Mouse (Mus musculus) adrenal gland, adult 8-10 months (tissue): ENCODE measurements around the gene Dok5. TPM values are rescaled to one million over a fixed set of nuclear protein-coding genes. Genes with fewer than 3 reads are reported as not detected.
A peak's percentile ranks its signal among the peaks of the same experiment; 100 is the strongest.

ENCODE experiments used
- DNase-seq: peaks from one replicate; pipeline ENCODE4 v3.0.0; 2022
- total RNA-seq, 4 experiments: library from RNA; stranded (reverse); gene quantifications; 2 replicates each; pipeline ENCODE4 v1.2.4; 2022

Dok5 gene
- total RNA-seq, 4 experiments from 2014 or later, result 0.25 to 0.84 (median 0.62) TPM

GRCm38 (mm10) chr2:170738891-170739290, 7.3 kb downstream of the Dok5 start:
- no peak for DNase-seq

DNA sequence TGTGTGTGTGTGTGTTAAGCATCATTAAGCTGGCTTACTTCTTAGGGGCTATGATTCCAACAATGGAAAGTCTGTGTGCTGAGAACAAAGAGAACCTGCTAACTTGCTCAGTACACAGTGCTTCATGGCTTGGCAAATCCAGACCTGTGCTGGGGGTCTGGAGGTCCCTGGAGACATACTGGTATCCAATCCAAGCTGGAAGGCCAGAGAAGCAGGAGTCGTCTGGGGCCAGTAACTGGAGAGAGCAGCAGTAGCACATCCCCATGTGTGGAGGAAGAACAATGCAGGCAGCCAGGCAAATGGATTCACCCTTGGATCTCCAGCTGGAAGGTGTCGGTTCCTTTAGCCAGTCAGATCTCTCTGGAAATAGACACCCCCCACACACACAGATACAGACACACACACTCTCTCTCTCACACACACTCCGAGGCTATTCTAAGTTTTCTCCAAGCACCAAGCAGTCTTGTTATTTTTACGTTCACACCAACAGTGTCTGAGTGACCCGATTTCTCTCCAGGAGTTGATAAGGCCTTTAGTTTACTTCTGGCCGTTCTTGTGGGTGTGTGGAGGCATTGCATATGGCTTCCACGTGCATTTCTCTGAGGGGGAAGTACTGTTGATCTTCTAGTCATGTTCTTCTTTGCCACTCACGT, 8.2 kb downstream of the Dok5 start:
- no peak for DNase-seq

DNA sequence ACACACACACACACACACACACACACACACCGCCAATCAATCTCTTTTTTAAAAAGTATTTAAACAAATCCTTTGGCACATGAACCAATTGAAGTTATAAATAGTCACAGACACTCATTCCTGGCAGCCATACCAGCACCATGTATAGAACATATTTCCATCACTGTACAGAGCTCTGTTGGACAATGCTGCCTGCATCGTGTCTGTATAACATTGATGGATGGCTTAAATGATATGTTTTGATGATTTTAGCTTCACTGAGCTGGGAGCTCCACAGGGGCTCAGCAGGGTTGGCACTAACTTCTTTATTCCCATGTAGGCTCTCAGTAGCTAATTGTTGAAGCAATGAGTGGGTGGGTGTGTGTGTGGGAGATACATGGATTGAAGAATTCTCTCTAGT, 11.9 kb downstream of the Dok5 start:
- no peak for DNase-seq

DNA sequence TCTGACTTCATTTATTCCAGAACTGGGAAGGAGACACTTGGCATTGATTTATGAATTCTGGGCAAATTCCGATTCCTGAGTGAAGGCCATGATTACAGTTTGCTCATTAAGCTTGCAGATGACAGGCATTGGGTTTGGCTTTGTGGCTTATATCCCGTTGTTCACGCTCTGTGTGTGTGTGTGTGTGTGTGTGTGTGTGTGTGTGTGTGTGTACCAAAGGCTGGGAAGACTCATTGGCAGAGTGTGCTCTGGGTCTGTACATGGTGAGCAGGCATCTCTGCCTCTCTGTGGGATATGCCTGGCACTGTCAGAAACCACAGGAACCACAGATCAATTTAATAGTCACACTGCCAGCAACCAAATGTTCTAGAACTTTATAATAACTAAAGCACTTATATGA, 17.3 kb downstream of the Dok5 start:
- DNase-seq, result no peak

DNA sequence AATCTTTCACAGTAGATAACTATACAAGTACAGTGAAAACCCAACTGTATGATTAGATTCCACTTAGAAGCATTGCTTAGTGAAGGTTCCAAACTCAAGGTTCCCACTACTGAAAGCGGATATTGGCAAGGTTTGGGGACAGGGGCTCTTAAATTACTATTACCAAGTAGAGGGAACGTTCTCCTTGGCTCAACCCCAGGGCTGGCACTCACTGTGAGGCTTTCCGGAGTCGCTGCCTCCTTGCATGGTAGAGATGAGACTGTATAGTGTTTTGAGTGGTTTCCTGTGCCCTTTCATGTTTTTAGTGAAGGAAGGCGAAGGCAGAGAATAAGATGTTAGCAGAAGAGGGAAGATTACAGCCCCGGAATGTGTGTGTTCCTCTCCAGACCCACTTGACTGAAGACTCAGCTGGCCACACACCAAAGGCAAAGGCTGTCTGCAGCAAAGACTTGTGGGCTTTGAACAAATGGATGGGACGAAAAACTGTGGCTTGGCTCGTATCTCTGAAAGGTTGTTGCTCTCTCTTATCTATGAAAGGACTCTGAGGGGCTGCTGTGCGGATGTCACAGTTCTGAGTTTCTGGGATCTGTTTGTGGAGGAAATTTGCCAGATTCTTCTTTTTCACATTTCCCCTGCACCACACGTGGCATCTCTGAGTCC, 20.7 kb downstream of the Dok5 start:
- DNase-seq, result no peak

- DNase-seq, result no peak
Measured at GRCm38 (mm10) chr2:170755817-170756216, 24.2 kb downstream of the Dok5 start.

GRCm38 (mm10) chr2:170756667-170757066, 25.1 kb downstream of the Dok5 start:
- DNase-seq, result no peak

DNA sequence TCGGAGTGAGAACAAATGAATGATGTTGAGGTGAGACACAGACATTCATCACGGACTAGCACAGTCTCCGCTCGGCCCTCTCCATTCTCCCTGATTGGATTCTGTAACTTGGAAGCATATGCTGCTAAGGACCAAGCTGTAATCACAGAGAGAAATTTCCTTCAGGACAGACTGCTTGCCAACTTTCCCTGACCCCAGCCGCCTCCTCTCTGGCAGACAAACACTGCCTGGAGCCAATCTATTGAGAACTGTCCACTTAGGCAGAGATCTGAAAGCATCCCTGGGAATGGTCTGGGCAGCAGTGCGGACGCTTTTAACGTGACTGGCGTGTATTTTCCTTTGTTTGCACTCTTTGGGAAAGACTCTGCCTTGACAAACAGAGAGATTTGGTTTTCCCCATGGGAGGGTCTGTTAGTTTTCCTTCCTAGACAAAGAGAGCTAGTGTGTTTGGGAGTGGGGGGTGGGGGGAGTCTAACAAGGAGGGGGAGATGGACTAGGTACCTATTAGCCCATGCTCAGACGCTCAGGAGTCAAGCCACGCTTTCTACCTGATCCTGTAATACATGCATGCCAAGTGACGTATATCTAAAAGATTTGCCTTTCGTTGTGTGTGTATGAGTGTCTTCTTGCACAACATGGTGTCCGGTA, 25.7 kb downstream of the Dok5 start:
- DNase-seq, result no peak

GRCm38 (mm10) chr2:170758201-170758600, 26.6 kb downstream of the Dok5 start:
- peak; percentile 6 for DNase-seq

DNA sequence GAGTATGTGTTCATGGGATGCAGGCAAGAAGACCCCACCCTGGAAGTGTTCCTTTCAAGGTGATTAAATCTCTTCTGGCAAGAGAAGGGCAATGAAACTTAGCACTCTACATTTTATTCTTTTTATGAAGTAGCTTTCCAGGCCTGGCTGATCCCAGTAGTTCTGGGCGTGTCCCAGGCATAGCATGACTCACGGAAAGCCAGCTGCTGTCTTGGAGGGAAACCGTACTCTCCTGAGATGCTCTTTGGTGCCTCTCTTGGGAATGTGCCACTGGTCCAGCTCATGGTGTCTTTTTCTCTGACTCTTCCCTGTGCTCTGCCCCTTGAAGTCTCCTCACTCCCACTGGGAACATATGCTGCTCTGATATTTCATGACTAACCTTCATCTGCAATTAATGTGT, 33.1 kb downstream of the Dok5 start:
- no peak for DNase-seq

- DNase-seq, result no peak
Measured at GRCm38 (mm10) chr2:170767243-170767642, 35.6 kb downstream of the Dok5 start.

DNA sequence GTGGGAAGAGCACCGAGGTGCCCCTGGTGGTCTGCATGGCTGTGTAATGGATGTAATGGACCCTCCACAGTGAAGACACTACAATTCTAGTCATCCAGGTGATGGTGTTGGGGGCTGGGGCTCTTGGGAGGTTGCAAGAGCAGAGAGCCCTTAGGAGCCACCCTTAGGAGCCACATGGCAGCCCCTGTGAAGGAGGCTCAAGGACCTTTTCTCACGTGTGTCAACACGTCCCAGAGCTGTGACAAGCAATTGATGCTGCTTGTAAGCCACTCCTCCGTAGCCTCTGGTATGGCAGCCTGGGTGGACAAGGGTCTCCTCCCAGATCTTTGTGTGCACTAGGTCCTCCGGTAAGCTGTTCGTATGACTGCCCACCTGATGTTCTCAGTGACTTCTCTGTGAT, 37.1 kb downstream of the Dok5 start:
- DNase-seq, result no peak

DNA sequence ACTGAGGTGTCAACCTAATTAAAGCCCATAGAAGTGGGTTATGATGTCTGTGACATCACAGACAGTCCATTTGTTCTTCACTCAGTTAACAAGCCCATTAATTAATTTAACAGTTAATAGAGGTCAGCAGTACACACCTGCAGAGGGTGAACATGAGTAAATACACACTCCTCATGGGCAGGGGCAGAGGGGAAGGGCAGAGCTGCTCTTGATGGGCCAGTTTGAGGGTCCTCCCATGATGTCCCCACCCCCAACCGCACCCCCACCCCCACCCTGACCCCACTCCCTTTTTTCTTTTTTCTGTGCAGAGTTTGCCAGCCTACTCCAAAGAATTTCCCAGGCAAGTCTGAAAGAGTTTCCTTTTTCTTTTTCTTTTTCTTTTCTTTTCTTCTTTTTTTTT, 39.9 kb downstream of the Dok5 start:
- no peak for DNase-seq

DNA sequence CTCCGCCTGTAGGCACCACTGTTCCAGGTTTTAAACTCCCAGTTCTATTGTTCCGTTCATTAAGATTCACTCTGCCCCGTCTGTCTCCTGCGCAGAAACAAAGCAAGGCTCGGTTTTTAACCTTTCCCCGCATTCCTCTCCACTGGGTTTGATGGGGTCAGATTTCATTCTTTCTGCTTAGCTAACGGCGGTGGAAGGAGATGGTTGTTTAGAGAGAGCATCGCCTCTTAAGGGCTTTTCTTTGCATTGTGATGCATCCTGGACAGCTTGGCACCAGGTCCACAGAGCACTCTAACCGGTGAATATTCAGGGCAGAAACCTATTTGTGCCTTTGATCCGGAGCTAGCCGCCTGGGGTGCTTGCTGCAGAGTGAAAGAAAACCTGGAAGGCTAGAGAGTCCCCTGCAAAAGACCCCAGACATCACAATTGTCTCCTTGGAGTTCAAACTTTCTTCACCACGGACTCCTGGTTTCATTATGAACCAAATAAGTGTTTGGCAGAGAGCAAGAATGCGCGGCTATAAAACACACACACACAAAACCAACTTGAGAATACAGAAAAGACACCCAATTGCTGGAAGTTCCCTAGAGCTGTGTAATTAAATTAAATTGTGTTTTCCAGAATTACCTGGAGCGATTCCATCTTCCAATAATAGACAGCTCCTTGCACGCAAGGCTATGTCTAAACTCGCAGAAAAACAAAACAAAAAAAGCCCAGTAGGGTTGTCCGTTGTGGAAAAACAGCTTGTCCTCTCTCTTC, 40.7 kb downstream of the Dok5 start:
- DNase-seq, result no peak

DNA sequence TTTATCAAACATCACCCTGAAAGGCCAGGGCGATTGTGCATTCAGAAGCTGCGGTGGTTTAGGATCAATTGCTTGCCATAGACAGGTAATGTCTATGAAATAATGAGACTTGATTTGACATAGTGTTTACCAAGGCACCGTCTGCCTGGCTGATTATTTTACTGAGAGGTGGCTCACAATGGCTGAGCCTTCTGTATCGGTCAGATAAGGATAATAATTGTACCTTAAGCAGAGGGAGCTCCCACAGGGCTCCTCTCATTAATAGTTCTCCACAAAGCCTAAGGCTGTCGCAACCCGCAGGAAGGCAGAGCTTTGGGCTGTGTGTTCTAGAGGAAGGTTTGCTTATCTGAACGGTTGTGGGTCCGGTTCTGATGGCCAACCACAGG, 41.3 kb downstream of the Dok5 start:
- DNase-seq, result no peak

- no peak for DNase-seq
Measured at GRCm38 (mm10) chr2:170775577-170775976, 44.0 kb downstream of the Dok5 start.

DNA sequence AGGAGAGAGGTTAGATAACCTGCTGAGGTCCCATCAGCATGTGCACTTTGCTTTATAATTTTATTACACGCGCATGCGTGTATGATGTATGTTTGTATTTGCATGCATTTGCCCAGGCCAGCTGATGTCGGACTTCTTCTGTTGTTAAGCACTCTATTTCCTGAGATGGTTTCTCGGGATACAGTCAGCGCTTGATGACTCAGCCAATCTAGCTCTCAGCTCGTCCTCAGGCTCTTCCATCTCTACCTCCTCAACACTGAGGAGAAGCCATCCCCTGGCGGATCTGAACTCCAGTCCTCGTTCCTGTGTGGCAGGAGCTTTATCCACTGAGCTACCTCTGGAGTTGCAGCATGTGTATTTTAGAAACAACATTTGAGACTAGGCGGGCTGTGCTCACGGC, 44.5 kb downstream of the Dok5 start:
- no peak for DNase-seq

- no peak for DNase-seq
Measured at GRCm38 (mm10) chr2:170777572-170777971, 46.0 kb downstream of the Dok5 start.

DNA sequence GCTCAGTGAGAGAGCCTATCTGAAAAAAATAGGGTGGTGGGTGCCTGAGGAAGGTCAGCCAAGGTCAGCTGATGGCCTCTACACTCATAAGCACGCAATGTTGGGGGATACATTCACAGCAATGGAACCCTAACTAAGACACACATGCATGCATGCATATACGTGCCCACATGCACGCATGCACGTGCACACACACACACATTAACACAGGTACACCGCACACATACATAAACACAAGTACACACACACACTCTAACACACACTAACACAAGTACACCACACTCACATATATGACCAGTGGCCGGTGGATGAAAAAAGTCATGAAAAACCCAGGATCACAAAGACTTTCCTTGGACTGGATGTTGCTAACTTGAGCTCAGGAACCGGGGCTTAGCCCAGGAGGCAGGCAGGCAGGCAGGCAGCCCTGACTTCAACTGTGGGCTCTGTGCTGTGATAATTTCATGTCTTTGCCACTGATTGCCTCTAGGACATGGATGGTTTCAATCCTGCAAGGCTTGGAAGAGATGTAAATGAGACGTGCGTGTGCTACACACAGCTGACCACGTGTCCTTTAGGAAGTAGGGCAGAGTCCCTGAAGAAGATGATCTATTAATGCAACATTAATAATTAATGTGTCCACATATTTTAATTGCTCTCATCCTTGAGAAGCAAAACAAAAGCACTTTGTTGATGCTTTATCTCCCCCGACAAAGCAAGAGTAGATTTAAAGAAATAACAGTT, 48.6 kb downstream of the Dok5 start:
- DNase-seq, result no peak

GRCm38 (mm10) chr2:170788101-170788500, 56.5 kb downstream of the Dok5 start:
- no peak for DNase-seq

DNA sequence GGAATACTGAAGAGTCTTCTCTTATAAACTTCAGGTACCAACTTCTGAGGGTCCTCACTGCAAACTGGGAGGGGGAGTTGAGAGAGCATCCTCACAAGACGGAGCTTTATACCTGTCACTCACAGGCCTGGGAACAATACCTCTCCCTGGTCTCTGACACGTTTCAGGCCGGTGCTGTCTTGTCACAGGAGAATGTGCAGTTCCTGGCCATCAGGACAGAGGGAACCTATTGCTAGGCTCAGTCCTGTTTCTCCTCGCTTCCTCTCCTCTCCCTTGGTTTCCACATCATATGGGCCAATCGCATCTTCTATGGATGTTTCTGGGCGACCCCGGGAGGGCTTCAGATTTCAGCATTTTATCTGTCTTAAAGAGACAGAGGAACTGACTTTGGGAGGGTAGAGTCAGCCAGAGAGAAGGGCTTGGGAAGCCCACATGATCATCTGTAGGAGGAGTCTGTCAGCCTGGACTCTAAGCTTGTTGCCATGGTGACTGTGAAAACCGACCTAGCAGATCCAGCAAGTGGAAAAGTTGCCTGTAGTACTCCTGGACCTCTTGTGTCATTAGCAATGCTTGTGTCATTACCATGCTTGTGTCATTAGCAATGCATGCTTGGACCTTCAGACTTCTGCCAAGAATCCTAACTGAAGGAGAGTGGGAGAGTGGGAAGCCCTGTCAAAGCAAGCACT, 59.9 kb downstream of the Dok5 start:
- no peak for DNase-seq

DNA sequence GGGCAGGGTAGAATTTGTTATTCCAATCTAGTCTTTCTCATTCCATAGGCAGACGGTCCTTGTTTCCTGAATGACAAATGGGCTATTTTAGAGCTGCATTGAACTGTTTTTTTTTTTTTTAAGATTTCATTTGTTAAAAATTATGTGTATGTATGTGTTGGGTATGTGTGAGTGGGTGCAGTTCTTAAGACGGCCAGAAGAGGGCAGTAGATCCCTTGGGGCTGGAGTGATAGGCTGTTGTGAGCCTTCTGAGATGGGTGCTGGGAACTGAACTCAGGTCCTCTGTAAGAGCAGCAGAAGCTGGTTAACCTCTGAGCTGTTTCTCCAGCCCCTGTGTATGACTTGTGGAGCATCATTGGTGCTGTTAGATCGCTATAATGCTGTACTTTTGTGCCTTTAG, 63.6 kb downstream of the Dok5 start:
- DNase-seq, result no peak
